Mouse (Mus musculus): ENCODE data around the gene Tcfl5. TPM values are rescaled to one million over a fixed set of nuclear protein-coding genes. Genes with fewer than 3 reads are reported as not detected.
A peak's percentile ranks its signal among the peaks of the same experiment; 100 is the strongest.

Tcfl5 gene
- polyA plus RNA-seq, 1 experiment: 1.1 TPM

GRCm38 (mm10) chr2:180659353-180660150, 17.0 kb upstream of the Tcfl5 start:
- no peak overlapping the region for H3K4me3 ChIP-seq (ENCODE audit: insufficient read depth, low read length)
- TF ChIP-seq CTCF (IDR thresholded peaks at IDR 0.05; ENCODE audit: extremely low read depth, insufficient read depth, low read length) (no peak), POLR2A (IDR thresholded peaks at IDR 0.05; ENCODE audit: extremely low read depth, insufficient read depth, low read length) (no peak)
- H3K4me1 ChIP-seq (ENCODE audit: control insufficient read depth, insufficient read depth, low read length): peaks cover 2% of the 10 kb centered on the region; the same call in 1 of the 2 replicates
- no peak overlapping the region for H3K27ac ChIP-seq (ENCODE audit: insufficient read depth, low read length)

GRCm38 (mm10) chr2:180658381-180658780, 15.9 kb upstream of the Tcfl5 start:
- no peak for TF ChIP-seq CTCF (IDR thresholded peaks at IDR 0.05; ENCODE audit: extremely low read depth, insufficient read depth, low read length)
- TF ChIP-seq POLR2A (IDR thresholded peaks at IDR 0.05; ENCODE audit: extremely low read depth, insufficient read depth, low read length): no peak
- Histone ChIP-seq H3K4me3 (ENCODE audit: insufficient read depth, low read length) (no peak overlapping the region), H3K4me1 (ENCODE audit: control insufficient read depth, insufficient read depth, low read length) (peaks cover 2% of the 10 kb centered on the region; the same call in 1 of the 2 replicates), H3K27ac (ENCODE audit: insufficient read depth, low read length) (no peak overlapping the region)

GRCm38 (mm10) chr2:180657394-180658013, 15.0 kb upstream of the Tcfl5 start:
- TF ChIP-seq POLR2A (IDR thresholded peaks at IDR 0.05; ENCODE audit: extremely low read depth, insufficient read depth, low read length): no peak
- peak; percentile 85 for TF ChIP-seq CTCF (IDR thresholded peaks at IDR 0.05; ENCODE audit: extremely low read depth, insufficient read depth, low read length)

GRCm38 (mm10) chr2:180655150-180655549, 12.6 kb upstream of the Tcfl5 start:
- peaks cover 2% of the 10 kb centered on the region; the same call in 1 of the 2 replicates for H3K4me1 ChIP-seq (ENCODE audit: control insufficient read depth, insufficient read depth, low read length)
- H3K27ac ChIP-seq (ENCODE audit: insufficient read depth, low read length): no peak overlapping the region
- TF ChIP-seq POLR2A (IDR thresholded peaks at IDR 0.05; ENCODE audit: extremely low read depth, insufficient read depth, low read length) (no peak), CTCF (IDR thresholded peaks at IDR 0.05; ENCODE audit: extremely low read depth, insufficient read depth, low read length) (no peak)
- no peak overlapping the region for H3K4me3 ChIP-seq (ENCODE audit: insufficient read depth, low read length)

More at GRCm38 (mm10) chr2:180657394-180658013, 15.0 kb upstream of the Tcfl5 start:
- Histone ChIP-seq H3K4me1 (ENCODE audit: control insufficient read depth, insufficient read depth, low read length) (peaks cover 2% of the 10 kb centered on the region; the same call in 1 of the 2 replicates), H3K27ac (ENCODE audit: insufficient read depth, low read length) (no peak overlapping the region), H3K4me3 (ENCODE audit: insufficient read depth, low read length) (no peak overlapping the region)

GRCm38 (mm10) chr2:180654666-180655065, 12.2 kb upstream of the Tcfl5 start:
- Histone ChIP-seq H3K4me3 (ENCODE audit: insufficient read depth, low read length) (no peak overlapping the region), H3K27ac (ENCODE audit: insufficient read depth, low read length) (no peak overlapping the region), H3K4me1 (ENCODE audit: control insufficient read depth, insufficient read depth, low read length) (peaks cover 2% of the 10 kb centered on the region; the same call in 1 of the 2 replicates)
- TF ChIP-seq POLR2A (IDR thresholded peaks at IDR 0.05; ENCODE audit: extremely low read depth, insufficient read depth, low read length) (no peak), CTCF (IDR thresholded peaks at IDR 0.05; ENCODE audit: extremely low read depth, insufficient read depth, low read length) (no peak)

GRCm38 (mm10) chr2:180646841-180647240, 4.3 kb upstream of the Tcfl5 start:
- TF ChIP-seq CTCF (IDR thresholded peaks at IDR 0.05; ENCODE audit: extremely low read depth, insufficient read depth, low read length): no peak
- Histone ChIP-seq H3K4me3 (ENCODE audit: insufficient read depth, low read length) (no peak overlapping the region), H3K27ac (ENCODE audit: insufficient read depth, low read length) (no peak overlapping the region), H3K4me1 (ENCODE audit: control insufficient read depth, insufficient read depth, low read length) (no peaks in the 10 kb centered on the region)

- H3K4me3 ChIP-seq (ENCODE audit: insufficient read depth, low read length): no peak overlapping the region
- TF ChIP-seq POLR2A (IDR thresholded peaks at IDR 0.05; ENCODE audit: extremely low read depth, insufficient read depth, low read length) (no peak), CTCF (IDR thresholded peaks at IDR 0.05; ENCODE audit: extremely low read depth, insufficient read depth, low read length) (no peak)
- H3K27ac ChIP-seq (ENCODE audit: insufficient read depth, low read length): no peak overlapping the region
- H3K4me1 ChIP-seq (ENCODE audit: control insufficient read depth, insufficient read depth, low read length): no peaks in the 10 kb centered on the region
Observed at GRCm38 (mm10) chr2:180643626-180644025, 1.1 kb upstream of the Tcfl5 start.

- H3K4me3 ChIP-seq (ENCODE audit: insufficient read depth, low read length): no peak overlapping the region
- no peak overlapping the region for H3K27ac ChIP-seq (ENCODE audit: insufficient read depth, low read length)
- H3K4me1 ChIP-seq (ENCODE audit: control insufficient read depth, insufficient read depth, low read length): no peaks in the 10 kb centered on the region
- no peak for TF ChIP-seq POLR2A (IDR thresholded peaks at IDR 0.05; ENCODE audit: extremely low read depth, insufficient read depth, low read length)
- TF ChIP-seq CTCF (IDR thresholded peaks at IDR 0.05; ENCODE audit: extremely low read depth, insufficient read depth, low read length): no peak
Observed at GRCm38 (mm10) chr2:180641576-180642554, 643 bp downstream of the Tcfl5 start.

GRCm38 (mm10) chr2:180611882-180612281, 30.6 kb downstream of the Tcfl5 start:
- no peak overlapping the region for H3K4me3 ChIP-seq (ENCODE audit: insufficient read depth, low read length)
- H3K27ac ChIP-seq (ENCODE audit: insufficient read depth, low read length): no peak overlapping the region
- no peak for TF ChIP-seq POLR2A (IDR thresholded peaks at IDR 0.05; ENCODE audit: extremely low read depth, insufficient read depth, low read length)
- no peak for TF ChIP-seq CTCF (IDR thresholded peaks at IDR 0.05; ENCODE audit: extremely low read depth, insufficient read depth, low read length)
- no peaks in the 10 kb centered on the region for H3K4me1 ChIP-seq (ENCODE audit: control insufficient read depth, insufficient read depth, low read length)
